Mouse (Mus musculus) urinary bladder, adult 2 months (tissue): ENCODE data around the gene Cdh22. TPM values are rescaled to one million over a fixed set of nuclear protein-coding genes. Genes with fewer than 3 reads are reported as not detected.

Experiments
- DNase-seq: peaks from one replicate; pipeline ENCODE4 v3.0.0; 2022; ENCODE audit warnings: low spot score
- polyA plus RNA-seq: library from polyadenylated mRNA; depleted of rRNA; stranded (reverse); fragments of >200 nt; gene quantifications from 2 replicates; pipeline ENCODE4 v1.2.3, GENCODE M21; 2012; rRNA removed

Cdh22 gene
- 0.98 and 1.1 TPM in 2 replicates for polyA plus RNA-seq

DNA sequence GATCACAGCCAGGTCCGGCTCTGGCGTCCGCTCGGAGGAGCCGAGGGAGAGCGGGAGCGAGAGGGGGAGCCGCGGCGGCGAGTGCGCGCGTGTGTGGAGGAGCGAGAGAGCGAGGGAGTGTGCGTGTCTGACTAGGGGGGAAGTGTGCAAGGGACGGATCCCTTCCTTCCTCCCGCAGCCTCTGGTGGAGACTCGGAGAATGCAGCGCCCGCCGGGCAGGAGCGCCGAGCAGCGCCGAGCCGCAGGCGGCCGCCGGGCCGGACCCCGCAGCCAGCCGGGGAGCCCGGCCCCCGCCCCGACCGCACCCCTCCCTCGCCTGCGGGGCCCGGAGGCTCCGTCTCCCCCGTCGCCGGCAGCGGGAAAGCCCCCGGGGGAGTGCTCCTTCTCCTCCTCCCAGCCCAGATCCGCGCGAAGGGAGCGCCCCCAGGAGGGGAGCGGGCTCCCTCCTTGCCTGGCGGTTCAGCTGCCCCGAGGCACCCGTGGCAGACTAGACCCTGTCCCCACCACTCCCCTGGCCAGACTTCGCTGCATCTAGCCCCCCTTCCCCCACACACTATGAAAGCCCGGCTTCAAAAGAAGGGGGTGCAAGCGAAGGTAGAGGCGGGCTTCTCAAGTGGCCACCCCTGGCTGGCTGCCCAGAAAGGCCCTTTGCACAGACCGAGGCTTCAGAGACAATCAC is at the start of gene Cdh22:
TSS of gene Cdh22 (minus strand) at position 241 of the 679 bp plus-strand sequence.
- peak; percentile 40 for DNase-seq

DNA sequence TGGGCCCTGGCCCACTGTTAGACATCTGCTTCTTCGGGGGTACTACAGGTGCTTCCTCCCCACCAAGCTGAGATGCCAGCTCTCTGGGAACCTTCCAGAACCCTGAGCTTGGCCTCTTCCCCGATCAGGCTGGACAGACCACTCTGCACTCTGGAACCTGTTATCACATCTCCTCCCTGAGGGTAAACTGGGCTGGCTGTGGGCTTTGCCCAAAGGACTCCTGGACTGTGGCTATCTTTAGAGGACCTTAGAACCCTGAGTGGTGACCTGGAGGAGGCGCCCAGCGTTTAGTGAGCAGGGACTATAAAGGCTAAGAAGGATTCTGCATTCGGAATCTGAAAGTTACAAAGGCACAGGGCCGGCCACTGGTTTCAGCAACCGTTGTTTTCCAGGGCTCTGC is 49.7 kb upstream of the Cdh22 start:
- DNase-seq: no peak

DNA sequence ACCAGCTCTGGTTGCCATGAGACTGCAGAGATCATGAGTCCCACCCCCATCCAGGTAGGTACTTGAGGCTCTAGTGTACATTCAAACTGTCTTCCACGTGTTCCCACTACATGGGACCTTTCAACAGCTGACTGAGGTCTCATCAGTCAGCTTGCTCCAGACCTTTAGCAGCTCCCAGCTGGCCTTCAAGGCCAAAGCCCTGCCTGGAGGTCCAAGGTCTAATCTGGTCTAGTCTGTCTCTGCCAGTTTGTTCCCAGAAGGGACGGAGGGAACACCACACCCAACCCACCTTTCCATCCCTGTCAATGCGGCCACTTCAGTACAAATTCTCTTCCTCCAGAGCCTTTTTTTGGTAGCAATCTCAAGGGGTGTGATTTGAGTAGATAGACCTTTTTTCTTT is 49.0 kb upstream of the Cdh22 start:
- no peak for DNase-seq

GRCm38 (mm10) chr2:165281779-165282311 is 47.2 kb upstream of the Cdh22 start:
- no peak for DNase-seq

- DNase-seq: no peak
Measured at GRCm38 (mm10) chr2:165279351-165279750, 44.7 kb upstream of the Cdh22 start.

DNA sequence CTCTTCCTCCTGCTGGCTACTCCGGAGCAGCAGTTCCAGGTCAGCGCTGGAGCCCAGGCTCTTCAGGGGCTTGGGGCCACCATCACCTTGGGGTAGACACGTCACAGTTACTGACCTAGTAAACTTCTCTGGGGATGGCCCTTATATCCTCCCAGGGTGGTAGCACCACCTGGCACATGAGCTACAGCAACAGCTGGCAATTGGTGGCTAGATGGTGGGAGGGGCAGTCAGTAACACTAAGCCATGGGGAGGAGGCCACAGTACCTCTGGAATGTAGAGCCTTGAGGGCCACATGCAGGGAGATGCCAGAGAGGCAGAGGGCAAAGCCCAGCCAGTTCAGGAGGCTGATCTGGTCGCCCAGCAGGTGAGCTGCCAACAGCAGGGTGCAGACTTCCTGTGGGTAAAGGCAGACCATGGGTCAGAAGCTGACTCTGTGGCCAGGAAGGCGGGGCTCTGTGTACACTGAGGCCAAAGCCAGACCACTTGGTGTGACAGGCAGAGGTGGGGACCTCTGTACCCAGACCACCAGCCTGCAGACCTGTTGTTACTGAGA is 42.6 kb upstream of the Cdh22 start:
- no peak for DNase-seq

- DNase-seq: peak; percentile 44
Measured at GRCm38 (mm10) chr2:165275824-165276223, 41.2 kb upstream of the Cdh22 start.

- DNase-seq: no peak
Measured at GRCm38 (mm10) chr2:165275124-165275640, 40.5 kb upstream of the Cdh22 start.

DNA sequence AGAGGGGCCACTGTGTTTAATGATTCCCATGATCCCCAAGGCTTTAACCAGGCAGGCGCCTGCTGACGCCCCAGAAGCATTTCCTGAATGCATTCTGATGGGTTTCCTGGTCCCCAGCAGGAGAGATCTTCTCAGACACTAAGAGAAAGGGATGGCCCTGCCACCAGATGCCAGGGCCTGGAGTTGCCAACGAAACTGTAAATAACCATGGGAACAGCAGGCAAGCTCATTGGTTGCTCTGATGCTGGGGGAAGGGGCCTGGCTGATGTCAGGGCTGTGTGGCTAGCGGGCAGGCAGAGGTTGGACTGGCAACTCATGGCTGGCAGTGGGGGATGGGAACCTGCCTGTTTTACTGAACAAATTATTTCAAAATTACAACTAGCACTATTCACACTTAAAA is 38.9 kb upstream of the Cdh22 start:
- DNase-seq: no peak

- DNase-seq: no peak
Measured at GRCm38 (mm10) chr2:165271326-165271725, 36.7 kb upstream of the Cdh22 start.

DNA sequence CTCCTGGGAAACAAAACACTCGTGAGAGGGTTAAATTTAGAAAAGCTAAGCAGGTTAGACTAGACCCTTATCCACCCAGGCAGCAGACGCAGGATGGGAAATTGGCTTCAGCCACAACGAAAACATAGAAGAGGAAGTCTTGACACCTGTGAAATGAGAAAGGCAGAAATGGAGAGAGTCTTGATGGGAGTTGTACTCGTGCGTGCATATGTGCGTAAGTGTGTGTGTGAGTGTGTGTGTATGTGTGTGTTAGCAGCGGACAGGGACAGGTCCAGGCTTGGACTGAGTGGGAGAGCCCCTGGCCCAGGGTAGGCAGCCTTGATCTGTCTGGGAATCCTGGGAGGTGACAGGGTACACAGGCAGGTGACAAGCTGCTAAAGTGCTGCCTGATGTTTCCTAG is 36.2 kb upstream of the Cdh22 start:
- no peak for DNase-seq

DNA sequence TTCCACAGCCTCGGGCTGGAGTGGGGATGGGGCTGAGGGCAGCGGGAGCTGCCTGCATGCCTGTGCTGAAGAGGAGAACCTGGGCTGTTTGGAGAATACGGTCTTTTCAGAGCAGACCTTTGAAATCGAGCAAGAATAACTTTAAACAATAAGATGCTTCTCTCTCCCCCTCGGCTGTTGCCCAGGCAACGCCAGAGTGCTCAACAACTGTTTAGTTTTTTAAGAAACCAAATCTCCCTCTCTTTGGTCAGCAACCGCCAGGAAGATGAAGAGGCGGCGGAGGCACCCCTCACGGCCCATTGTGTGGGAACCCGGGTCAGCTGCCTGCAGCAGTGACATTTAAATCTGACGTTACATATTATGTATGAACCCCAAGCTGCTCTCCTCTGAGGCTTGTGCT is 32.1 kb upstream of the Cdh22 start:
- no peak for DNase-seq

GRCm38 (mm10) chr2:165263861-165264260 is 29.2 kb upstream of the Cdh22 start:
- DNase-seq: no peak

DNA sequence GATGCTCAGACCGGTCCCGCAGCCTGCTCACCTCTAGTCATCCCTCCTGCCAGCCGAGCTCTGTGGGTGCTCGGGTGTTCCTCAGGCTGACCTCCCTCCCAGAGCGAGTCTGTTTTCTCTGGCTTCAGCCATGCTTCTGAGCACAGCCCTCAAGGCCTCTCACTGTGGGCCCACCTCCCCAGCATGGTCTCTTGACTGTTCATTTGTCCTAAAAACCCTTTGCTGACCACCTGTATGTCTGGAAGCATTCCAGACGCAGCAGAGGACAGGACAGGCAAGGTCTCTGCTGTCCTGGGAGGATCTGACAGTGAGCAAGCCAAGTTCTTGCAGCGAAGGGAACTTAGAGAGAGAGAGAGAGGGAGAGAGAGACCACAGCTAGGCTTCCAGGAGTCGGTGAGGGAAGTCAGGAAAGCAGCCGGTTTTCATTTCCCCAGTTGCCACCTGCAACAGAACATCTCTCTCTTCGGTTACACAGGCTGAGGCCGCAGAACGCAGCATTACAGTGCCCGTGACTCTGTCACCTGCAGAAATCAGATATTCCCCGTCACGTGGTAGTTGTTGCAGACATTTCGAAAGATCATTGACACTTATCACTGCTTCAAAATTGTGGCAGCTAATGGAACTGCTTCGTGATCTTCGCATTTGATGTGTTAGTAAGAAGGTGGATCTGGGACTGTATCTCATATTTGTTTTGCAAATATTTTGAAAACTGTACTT is 27.8 kb upstream of the Cdh22 start:
- DNase-seq: no peak

DNA sequence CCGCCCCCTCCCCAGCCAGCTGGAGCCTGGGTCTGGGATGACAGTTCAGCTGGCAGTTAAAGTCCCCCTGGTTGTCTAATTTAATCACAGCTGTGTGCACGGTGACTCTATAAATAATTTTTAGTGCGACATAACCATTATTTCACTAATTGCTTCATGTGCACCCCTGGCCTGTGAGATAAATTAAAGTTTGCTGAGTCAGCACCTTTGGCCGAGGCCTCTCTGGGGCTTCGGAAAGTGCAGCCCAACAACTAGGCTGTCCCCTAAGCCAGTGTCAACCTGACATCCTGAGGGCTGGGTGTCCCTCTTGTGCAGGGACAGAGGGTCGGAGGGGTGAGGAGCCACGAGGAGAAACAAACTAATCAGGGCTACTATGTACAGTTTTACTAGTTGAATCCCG is 25.2 kb upstream of the Cdh22 start:
- DNase-seq: no peak

DNA sequence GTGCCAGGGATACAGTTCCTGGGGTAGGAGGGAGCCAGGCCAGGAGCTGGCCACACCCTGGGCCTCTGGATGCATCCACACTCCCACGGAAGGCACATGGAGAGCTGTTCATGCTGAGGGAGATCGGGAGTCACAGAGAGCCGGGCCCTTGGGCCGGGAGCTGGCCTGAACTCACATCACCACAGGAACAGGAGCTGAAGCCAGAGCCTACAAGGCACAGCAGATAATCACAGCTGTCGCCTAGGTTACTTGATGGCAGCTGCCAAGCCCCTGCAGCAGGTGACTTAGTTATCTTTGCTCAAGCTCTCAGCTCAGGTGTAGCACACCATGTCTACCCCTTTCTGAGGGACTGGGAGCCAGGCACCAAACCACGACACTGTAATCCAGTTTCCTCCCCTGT is 23.7 kb upstream of the Cdh22 start:
- DNase-seq: no peak

- DNase-seq: no peak
Measured at GRCm38 (mm10) chr2:165257151-165257834, 22.6 kb upstream of the Cdh22 start.

- no peak for DNase-seq
Measured at GRCm38 (mm10) chr2:165256213-165256612, 21.6 kb upstream of the Cdh22 start.

GRCm38 (mm10) chr2:165253867-165254266 is 19.2 kb upstream of the Cdh22 start:
- no peak for DNase-seq

DNA sequence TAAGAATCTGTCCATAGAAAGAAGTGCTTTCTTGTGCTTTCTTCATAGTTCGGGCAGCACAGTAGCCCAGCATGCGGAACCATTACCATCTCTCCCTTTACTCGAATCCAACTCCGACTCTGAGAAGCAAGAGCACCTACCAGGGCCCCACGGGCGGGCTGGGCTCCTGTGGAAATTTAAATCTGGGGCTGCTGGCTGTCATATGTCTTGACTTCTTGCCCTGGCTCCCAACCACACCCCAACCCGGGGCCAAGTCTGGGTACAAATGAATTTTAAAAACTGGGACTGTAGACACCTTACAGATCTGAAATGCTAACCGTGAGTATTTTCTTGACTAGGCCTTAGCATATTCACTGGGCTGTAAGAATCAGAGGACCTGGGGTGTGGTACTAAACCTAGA is 18.6 kb upstream of the Cdh22 start:
- DNase-seq: no peak

GRCm38 (mm10) chr2:165252801-165253200 is 18.1 kb upstream of the Cdh22 start:
- DNase-seq: no peak

DNA sequence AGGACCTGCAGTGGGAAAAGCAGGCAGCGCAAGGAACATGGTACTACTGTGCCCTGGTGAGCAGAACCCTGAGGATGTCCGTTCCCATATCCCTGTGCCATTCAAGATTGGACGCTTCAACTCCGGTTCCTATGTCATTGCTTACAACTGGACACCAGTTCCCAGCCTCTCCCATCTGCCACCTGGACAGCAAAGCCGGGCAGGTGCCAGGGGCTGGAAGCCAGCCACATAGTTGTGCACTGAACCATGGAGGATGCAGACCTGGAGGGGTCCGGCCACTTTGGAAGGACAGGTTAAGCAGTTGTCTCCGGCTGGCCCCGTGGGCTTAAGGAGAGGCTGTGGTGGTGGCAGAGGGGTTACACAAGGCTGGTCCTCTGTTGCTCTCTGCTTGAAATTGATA is 17.7 kb upstream of the Cdh22 start:
- DNase-seq: no peak
